Mouse (Mus musculus): Measurements from ENCODE around the gene Crisp1.

DNA sequence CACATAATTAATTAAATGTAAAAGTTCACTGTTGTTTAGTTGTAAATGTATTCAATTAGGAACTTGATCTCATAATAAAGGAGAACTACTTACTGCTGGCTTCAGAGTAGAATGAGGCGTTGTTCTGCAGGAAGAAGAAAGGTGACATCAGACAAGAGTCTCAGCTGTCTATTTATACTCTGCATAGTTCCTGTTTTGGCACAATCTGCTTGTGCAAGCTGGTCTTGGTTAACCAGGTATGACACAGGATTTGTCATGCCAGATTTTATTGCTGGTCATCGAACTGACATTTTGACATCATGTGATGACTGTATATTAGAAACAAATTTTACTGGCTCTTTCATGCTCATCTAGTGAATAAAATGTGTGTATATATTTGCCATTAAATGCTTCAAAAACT, at the start of gene Crisp1:
- no peak for TF ChIP-seq CTCF (IDR thresholded peaks at IDR 0.05; ENCODE audit: extremely low read depth, insufficient read depth, low read length)
- TF ChIP-seq POLR2A (IDR thresholded peaks at IDR 0.05; ENCODE audit: extremely low read depth, insufficient read depth, low read length): no peak

All from cortical plate, adult 2 months (tissue).